Mouse (Mus musculus) kidney, adult 2 months (tissue): Measurements from ENCODE around the gene Afmid.

Experiments used
- CTCF ChIP-seq: fragments of 200-500 bp; conservative IDR thresholded peaks from 2 replicates; pipeline ENCODE4 v1.5.1; 2011; ENCODE audit warnings: low read depth, mild to moderate bottlenecking, control low read depth, low read length, moderate library complexity, mixed read lengths; ENCODE audit not compliant: insufficient read depth, insufficient read length
- POLR2A ChIP-seq: fragments of 200-500 bp; IDR thresholded peaks from one replicate; pipeline ENCODE4 v1.6.1; 2011; ENCODE audit warnings: low read depth, low read length, control low read depth

DNA sequence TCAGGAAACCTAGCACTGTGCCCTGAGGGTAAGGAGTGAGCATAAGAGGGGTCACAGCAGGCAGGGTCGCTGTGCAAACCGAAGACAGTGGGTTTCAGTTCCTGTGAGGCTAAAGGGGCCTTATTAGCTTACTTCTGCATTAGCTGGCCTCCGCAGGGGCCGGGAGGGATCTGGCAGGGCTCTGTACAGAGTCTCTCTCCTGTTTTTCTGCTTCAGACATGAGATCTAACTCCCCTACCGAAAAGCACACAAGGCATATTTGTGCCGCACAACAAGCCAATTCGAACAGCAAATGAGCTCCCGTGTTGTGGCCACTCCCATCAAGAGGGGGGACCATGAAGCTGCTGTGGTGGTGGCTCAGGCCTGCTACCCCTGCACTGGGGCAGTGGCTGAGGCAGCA, 53.2 kb downstream of the Afmid start:
- no peak for TF ChIP-seq CTCF
- no peak for TF ChIP-seq POLR2A
